ENCODE assay signal across 8 mouse cellular contexts in the genomic region with DNA sequence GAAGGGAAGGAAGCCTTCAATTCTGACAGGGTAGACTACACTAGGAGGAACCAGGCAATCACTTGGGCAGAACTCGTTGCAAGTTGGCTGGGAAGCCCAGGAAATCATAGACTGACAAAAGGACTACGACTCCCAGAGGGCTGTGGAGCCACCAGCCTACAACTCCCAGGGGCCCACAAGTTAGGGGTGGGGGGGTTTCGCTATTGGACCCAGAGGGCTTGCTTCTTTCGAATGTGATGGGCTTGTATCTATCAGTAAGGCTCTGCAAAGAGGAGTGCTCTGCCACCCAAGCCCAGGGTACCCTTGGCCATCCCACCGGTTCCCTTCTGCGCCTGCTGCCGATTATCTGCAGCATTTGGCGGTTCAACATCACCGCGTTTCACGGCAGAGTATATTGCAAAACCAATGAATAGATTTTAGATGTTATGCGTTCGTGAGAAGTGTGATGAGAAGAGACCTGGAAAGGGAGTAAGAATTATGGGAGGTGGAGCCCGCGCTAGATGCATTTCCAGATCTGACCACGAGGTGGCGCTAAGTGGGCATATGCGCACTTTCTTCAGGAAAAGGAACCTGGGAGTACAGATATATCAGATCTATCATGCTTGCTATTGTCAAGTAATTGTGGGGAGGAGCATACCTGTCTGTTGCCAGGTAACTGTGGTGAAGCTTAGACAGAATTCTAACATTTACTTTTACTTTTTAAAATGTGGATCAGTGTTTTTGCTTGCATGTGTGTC. TPM values are rescaled to one million over a fixed set of nuclear protein-coding genes. Genes with fewer than 3 reads are reported as not detected.
DNase-seq lines count a peak whose midpoint lies in the region; TF ChIP-seq lines count a peak whose summit lies in the region.

No protein-coding gene starts in this region.

- peaks cover 2% of the 10 kb centered on the region for H3K27me3 ChIP-seq in megakaryocyte, embryonic 14.5 days (replicated peaks)

- peak overlapping the region; percentile 54 for H3K4me3 ChIP-seq in cortical plate, adult 2 months (ENCODE audit: insufficient read depth, low read length)
- peak overlapping the region; percentile 90 for H3K4me3 ChIP-seq in megakaryocyte, embryonic 14.5 days (replicated peaks)

- H3K36me3 ChIP-seq in megakaryocyte, embryonic 14.5 days (replicated peaks; ENCODE audit: low read length) = peaks cover 31% of the 10 kb centered on the region

- TF ChIP-seq CTCF in cortical plate, adult 2 months (IDR thresholded peaks at IDR 0.05; ENCODE audit: extremely low read depth, insufficient read depth, low read length) = peak; percentile 80

- TF ChIP-seq POLR2A in cortical plate, adult 2 months (IDR thresholded peaks at IDR 0.05; ENCODE audit: extremely low read depth, insufficient read depth, low read length) = no peak

- H3K4me1 ChIP-seq in cortical plate, adult 2 months (ENCODE audit: control insufficient read depth, insufficient read depth, low read length) = no peaks in the 10 kb centered on the region
- H3K4me1 ChIP-seq in megakaryocyte, embryonic 14.5 days = peaks cover 50% of the 10 kb centered on the region

- no peaks in the 10 kb centered on the region for H3K9me3 ChIP-seq in megakaryocyte, embryonic 14.5 days

- H3K27ac ChIP-seq in cortical plate, adult 2 months (ENCODE audit: insufficient read depth, low read length) = 0 out of 2 replicates have a peak overlapping the region, but pooled peaks have one; percentile 36

- peak; percentile 68 to 92 for DNase-seq in adrenal gland, adult (ENCODE audit: inconsistent age in 2 of 2, low spot score in 1 of 2)
- peak; percentile 84 for DNase-seq in gastrocnemius, postnatal 10 days
- peak; percentile 74 for DNase-seq in induced T-regulatory cell, adult 2 months (ENCODE audit: low read depth)
- DNase-seq in left cerebral cortex, adult 8-10 months (ENCODE audit: low spot score in 2 of 2) = peak; percentile 66 to 90
- DNase-seq in right cerebral cortex, postnatal 14 days = peak; percentile 81
- peak; percentile 81 for DNase-seq in urinary bladder, postnatal 25 days (ENCODE audit: low spot score)

RNA-seq across cellular contexts. Expression of a gene that starts 30.1 kb away (rescaled TPM):
- polyA plus RNA-seq in cortical plate, adult 2 months (2012; rRNA removed) = 15.3 and 15.4 TPM in 2 replicates
- total RNA-seq in gastrocnemius, postnatal 10 days (2021) = 10 to 100 TPM; 15.6 to 17.0 TPM
- total RNA-seq in left cerebral cortex, adult 8-10 months (2022) = 10 to 100 TPM; 17.8 to 22.0 (median 20.3) TPM
- 3.7 TPM in 1 of 2 replicates, not detected in the other for polyA plus RNA-seq in megakaryocyte, embryonic 14.5 days (2012; ENCODE audit: insufficient read depth, low replicate concordance)

Comparison
In these comparisons a context has a peak if more than half of its experiments do, and no peak if none do; other contexts are left out.
1. Peak in every context shown above with its lines: DNase-seq, H3K4me3 ChIP-seq and H3K27ac ChIP-seq.